Mouse (Mus musculus): Measurements from ENCODE around the gene 2310009B15Rik.

2310009B15Rik gene

DNA sequence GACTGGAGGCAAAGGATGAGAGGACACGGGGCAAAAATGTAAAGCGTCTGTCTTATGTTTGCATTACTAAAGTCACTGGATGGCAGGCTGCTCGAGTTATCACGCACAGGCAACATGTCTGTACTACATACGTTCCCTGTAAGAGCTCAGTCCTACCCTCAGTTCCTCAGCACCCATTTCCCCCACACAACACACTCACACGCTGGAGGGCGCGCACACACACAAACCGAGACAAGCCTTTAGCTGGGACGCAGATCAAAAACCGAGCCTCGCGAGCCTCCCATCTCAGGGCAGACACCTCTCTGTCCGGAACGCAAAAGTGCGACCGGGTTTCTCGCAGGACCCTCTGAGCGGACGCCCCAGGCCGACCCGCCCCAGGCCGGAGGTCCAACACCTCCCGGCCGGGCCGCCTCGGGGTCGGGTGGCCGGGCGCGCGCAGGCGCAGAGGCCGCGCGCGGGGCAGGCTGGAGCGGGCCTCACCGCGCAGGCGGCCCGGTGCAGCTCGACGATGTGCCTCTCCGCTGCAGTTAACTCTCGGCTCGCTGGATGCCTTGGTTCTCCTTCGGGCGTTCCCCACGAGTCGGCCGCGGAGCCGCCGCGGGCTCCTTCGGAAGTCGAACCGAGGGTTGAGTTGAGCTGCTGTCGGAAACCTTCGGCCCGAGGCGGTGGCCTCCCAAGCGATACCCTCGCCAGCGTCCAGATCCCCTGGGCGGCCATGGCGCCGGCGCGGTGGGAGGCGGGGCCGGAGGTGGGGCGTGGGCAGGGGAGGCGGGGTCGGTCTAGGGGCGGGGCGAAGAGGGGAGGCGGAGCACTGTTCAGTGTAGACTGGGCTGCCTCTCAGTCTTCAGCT lies at the start of gene 2310009B15Rik:
2310009B15Rik (minus strand) TSS at position 752 of the 850 bp plus-strand sequence.
- peak; percentile 62 to 74 for DNase-seq

DNA sequence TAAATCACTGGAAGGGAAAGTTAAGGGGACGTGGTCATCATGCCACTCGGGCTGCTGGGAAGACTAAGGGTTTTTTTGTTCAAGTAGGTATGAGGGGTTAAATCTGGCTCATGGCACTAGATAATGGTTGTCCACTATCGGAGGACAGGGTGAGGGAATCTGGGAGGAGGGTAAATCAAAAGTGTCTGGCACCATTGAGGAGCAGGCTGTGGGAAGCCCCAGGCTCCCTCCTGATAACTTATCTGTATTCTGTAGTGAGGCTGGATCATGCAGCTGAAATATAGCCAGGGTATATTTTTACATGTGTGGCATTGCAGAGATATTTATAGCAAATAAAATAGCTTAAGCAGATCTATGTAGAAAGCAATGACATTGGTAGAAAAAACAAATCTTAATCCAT lies 49.6 kb upstream of the 2310009B15Rik start:
- DNase-seq: no peak

DNA sequence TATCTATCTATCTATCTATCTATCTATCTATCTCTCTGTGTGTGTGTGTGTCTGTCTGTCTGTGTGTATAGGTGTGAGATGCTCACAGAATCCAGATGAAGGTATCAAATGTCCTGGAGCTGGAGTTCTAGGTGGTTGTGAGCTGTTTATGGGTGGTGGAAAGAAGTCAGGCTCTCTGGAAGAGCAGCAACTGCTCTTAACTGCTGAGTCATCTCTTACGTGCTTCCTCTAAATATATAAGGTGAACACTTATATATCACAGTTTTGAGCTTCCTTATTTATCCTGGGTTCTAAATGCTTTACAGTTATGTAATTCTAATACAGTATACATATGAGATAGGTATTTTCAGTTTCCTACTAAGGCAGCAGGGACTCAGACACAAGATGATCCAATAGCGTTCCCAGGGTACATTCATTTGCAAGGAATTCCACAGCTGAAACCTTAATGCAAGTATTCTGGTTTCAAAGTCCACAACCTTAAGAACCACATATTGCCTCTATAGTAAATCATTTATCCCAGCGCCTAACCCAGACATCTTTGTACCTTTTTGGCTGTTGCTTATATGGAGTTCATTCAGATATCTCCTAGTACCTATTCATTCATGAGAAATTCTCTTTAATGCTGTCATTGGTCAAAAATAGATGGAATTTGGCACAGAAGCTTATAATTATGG lies 48.6 kb upstream of the 2310009B15Rik start:
- DNase-seq: no peak

DNA sequence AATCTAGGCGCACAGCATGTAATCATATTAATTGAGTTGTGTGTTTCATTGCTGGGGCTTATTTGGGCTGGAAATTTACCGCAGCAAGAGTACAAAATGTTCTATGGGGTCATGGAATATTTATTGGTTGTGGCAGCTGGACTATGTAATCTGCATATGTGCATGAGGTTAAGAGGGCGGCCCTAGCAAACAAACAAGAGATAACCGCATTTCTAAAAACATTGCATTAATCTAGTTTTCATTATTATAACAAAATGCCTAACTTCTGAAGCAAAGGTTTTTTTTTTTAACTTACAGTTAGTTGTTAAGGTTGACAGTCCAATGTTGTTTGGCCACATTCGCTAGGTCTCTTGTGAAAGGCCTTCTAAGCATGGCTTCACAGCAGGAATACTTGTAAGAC lies 47.2 kb upstream of the 2310009B15Rik start:
- DNase-seq: no peak

DNA sequence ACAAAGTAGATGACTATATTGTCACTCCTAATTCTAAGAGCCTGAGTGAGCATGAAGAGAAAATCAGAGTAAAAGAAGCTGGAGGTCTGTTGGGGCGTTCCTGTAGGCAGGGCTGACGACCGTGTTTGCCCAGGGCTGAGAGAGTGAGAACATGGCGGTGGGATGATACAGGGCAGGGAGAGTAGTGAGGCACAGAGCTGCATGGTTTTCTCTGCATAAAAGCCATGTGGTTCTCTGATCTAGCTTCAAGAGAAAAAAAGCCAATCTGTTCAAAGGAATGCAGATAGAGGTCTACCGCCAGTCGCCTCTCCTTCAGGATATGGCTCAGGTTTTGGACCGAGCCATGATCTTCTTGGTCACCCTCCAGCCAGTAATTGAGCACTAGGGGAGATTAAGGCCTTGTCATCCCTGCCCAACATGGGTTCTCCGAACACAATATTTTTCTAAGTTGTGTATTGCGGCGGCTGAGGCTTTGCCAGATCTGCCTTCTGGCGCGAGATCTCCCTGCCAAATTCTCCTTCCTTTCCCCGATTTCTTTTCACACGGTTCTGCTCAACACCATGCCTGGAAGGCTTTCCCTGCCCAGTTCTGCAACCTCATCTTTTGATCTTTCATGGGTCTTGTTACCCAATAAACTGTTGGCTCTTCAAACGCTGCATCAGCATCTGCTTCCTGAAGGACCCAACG lies 44.9 kb upstream of the 2310009B15Rik start:
- no peak for DNase-seq

DNA sequence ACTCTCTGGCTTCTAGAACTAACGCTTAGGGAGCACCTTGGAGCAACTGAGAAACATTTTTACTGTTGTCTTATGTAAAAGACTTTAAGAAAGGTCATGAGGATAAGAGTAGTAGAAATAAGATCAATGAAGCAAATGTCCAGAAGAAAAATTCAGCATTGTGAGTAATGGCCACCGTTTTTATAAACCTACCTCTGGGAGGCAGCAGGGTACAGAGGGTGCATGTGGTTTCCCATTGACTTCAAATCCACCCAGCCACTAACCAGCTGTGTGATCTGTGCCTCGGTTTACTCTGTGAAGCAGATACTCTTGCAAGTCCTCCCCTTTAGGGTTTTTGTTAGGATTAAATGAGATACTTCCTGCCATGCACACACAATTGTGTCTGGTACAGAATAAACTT lies 39.4 kb upstream of the 2310009B15Rik start:
- DNase-seq: no peak

DNA sequence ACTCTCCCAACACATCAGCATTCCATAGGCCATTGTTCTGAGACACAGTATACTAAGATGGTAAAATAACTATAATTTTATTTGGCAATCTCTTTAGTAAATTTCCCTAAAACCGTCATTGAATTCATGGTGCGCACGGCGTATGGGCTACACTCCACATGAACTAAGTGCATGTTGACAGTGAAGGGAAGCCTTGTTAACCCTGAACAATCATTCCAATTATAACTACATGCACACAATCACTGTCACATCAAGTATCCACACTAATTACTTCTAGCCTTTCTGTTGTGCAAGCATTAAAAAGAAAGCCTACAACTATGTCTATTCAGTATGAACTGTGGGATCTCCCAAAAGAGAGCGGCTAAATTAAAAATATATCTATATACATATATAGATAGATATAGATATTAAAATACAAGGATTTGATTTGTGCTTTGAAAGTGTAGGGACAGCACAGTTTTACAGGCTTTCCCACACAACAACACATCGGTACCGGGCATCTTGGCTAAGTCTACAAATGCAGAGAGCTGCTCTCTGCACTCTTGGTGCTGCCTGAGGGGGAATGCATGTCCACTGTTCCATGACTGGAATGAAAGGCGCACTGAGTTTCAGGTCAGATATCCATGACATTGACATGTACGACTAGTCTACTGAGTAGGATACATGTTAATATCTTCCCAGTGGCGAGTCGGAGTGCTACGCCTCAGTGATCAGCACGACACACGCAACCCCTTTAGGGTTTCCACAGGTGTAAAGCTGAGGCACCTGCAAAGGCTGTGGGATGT lies 21.0 kb upstream of the 2310009B15Rik start:
- DNase-seq: peak; percentile 6 to 11

DNA sequence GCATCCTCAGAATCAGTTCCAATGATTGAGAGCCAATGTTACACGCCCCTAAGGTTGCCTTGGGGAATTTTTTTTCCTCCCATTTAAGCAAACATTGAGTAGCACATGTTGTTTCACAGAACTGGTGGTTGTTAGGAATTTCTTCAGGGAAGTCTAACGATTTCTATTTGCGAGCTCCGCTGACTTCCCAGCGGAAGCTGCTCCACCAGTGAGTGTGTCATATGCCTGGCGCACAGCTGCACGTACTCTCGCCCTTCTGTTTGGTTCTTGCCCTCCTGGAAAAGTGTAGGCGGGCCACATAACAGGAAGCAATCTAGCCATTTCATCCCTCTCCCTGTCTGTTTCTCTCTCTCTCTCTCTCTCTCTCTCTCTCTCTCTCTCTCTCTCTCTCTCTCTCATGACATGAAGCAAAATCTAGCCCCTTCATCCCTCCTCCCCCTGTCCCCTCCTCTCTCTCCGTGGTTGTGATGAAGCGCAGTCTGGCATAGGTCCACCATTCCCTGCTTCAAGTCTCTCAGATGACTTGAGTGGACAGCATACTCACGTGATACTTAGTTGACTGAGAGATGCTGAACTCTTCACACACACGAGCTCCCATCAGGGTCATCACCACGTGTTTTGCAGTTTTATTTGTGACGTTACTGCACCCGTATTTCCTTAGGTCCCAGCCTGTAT lies 19.9 kb upstream of the 2310009B15Rik start:
- no peak for DNase-seq

DNA sequence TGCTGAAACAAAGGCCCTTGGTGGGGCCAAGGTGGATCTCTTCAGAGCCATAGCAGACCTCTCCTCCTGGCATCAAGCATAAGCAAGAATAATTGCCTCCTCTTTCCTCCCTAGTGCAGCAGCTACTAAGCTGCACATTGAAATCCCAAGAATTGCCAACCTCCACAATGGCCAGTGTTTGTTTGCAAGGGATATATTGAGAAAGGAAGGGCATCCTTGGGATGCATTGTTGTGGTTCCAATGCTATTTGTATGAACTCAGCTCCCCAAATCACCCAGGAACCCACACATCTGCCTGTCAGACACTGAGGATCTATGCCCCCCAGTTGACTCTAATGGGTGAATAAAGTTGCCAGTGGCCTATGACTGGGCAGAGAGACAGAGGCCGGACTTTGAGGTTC lies 5.8 kb downstream of the 2310009B15Rik start:
- no peak for DNase-seq

DNA sequence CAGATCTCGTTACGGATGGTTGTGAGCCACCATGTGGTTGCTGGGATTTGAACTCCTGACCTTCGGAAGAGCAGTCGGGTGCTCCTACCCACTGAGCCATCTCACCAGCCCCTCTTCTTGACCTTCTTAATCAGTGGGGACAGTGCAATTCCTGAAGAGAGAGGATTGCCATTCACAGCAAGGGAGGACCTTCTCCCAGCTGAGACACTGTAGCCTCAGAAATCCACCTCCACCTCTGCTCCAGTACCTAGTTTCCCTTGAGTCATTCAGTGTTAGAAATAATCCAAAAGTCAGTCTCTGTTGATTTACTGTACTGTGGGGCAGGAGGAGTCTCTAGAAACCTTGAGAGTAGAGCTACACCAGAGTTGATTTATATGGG lies 6.5 kb downstream of the 2310009B15Rik start:
- no peak for DNase-seq

DNA sequence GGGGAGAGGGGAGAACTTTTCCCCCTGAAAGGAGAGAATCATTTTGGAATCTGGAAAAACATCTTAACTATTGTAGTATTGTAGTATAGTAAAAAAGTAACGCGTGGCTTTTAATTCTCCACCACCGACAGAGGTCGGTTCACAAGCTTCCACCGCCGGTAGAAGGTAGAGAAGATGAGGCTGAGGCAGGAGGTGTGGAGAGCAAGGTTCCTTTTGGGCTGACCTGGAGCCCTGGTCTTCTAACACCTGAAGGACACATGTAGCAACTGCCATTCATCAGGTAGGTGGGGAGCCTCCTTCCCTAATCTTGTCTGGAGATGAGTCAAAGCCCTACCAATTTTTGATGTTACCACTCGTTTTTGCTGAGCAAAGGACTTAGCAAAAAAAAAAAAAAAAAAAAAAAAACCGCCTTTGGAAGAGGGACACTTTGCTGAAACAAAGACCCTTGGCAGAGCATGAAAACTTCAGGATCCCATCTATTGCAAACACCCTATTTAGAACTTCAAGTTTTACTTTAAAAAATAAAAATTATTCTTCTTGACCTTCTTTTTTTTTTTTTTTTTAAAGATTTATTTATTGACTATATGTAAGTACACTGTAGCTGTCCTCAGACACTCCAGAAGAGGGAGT lies 7.0 kb downstream of the 2310009B15Rik start:
- DNase-seq: no peak

DNA sequence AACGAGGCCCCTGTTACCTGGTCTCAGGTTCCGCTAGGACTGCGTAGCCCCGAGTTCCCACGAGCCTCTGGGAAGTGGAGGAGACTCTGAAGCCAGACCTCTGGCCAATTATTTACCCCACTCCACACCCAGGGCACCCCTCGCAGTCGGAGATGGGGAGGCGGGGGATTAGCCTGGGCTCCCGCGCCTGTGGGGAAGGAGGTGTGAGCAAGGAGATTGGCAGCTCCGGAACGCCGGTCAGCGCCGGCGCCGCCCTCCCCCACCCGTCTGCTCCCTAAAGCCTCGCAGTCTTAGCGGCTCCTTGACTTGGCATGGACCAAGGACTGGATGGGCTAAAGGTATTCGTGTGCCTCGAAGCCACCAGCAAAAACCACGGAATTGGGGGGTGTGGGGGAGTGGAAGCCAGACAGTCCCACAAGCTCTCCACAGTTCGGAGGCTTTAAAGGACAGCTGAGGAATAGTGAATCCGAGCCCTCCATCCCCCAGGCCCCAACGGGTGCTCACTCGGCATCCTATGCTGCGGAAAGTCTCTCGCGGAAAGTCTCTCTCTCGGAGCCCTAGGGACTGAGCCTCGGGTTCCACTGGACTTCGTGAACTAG lies 8.0 kb downstream of the 2310009B15Rik start, which contains the start of gene Lhx9:
Lhx9 (minus strand) TSS at position 67 of the 599 bp plus-strand sequence.
- no peak for DNase-seq

DNA sequence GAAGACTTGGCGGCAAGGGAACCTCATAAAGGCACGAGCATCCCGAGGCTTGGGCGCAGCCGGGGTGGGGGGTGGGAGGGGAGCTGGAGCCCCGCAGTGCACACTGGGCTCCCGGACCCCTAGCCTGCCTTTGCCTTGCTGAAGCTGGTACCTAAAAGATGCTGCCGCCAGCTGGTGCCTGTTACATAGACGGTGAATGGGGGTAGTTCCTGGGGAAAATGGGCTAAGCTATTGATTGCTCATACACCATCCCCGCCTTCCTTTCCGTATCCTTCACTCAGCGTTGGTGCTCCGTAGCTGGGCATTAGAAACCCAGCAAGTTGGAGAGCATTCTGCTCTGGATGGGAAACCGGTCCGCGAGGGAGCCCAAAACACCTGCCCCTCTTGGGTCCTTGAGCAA lies 8.6 kb downstream of the 2310009B15Rik start:
- DNase-seq: no peak

DNA sequence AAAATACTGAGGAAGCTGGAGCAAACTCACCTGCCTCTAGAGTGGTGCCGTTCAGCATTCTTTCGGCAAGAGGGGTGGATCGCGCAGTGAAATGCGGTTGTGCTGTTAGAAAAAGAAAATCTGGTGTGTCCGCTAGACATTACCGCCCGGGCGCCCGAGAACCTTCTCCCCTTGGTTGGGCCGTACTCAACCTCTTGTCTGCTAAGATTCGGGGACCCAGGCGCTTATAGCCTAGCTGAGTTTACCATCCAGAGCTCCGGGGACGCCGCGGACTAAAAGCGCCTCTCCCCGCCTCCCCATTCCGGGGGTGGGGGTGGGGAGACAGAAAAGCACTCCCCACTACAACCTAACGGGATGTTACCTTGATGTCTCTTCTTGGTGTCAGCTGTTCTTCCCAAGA lies 9.5 kb downstream of the 2310009B15Rik start:
- DNase-seq: no peak

DNA sequence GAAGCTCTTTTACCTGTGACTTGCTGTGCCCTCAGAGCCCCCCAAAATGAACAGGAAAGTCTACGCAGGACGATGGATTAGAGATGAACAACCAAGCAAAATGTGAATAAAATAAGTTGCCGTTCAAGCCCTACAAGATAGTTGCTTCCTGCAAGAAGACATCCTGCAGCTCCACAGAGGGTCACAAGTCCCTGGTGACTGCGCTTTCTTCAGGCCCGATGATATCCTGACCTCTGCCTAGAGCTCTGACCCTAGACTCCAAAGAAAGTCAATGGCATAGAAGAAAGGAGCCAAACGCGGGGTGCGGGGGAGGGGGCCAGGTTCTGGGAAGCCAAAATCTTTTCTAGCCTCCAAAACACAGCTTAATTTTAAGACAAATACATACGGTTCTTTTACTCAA lies 10.1 kb downstream of the 2310009B15Rik start:
- DNase-seq: no peak

DNA sequence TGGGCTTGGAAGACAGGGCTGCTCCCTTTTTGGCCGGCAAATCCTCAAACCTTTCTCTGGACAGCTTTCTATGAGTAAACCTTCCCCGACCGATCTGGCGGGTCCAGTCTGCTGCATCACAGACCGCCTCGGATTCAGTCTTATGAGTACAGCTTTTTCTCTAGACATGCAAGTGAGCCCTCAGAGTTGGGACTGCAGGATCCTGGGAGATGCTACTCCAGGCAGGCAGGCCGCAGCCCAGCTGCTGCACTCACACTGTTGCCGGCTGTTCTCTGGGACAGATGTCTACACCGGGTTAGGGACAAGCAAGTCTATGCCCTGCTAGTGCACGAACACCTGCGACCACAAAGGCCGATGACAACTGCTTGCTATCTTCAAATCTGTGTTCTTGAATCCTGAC lies 10.5 kb downstream of the 2310009B15Rik start:
- DNase-seq: no peak

DNA sequence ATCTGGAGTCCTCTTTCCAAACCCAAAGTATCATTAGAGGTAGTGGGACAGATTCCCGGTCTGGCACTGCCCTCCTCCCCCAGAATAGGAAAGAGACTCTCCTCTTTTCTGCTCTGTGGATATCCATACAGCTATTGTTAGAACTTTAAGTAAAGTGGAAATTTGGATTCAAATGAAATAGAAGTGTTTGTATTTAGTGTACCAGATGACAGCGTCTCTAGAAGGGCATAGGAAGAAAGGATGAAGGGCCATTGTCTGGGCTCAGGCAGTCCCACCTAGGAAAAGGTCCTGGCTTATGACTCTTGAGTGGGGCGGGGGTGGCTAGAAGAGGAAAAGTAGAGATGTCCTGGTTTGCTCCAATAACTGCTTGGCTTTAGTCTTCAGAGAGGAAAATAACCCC lies 11.2 kb downstream of the 2310009B15Rik start:
- no peak for DNase-seq

DNA sequence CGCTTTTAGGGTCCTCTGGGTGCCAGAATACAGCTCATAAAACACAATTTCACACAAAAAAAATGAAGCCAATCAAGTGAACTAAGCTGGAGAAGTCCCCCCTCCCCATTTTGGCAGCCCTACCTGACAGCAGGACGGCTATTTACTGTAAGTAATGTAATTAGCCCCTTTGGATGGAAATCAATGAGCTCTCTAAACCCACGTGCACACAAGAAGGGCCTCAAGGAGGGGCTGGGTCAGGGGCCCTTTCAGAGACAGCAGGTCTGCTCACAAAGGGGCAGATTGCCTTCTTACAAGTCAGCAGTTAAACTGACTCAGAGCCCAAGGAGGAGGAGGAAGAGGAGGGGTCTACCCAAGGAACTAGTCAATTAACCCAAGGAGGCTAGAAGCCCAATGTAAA lies 12.5 kb downstream of the 2310009B15Rik start:
- DNase-seq: no peak

DNA sequence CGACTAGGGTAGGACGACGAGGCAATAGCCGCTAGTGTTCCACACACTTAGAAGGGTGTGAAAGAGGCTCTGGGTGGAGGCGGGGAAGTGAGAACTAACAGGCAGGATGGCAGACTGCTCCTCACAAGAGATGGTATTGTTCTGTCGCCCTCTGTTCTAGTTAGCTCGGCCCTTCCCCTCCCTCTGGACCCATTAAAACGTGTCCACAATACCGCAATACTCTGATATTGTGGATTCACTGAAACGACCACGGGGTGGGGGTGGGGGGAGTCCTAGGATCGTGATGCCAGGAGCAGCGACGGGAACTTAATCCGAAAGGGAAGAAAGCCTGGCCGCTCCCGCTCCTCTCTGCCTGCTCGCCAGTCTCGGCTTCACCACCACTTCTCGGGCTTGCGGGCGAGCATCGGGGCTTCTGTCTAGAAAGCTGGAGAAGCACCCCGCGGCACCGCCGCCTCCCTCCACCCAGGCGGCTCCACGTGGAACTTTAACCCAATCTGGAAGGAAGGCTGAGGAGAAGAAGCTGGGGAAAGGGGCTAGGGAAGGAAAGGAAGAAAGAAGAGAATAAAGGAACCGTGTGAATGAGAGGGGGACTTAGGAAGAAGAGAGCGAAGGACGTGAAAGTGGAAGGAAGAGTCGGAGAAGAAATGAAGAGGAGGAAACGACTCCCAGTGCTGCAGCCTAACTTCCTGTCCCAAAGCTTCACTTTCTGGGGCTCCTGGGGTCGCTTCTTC lies 13.1 kb downstream of the 2310009B15Rik start:
- no peak for DNase-seq

DNA sequence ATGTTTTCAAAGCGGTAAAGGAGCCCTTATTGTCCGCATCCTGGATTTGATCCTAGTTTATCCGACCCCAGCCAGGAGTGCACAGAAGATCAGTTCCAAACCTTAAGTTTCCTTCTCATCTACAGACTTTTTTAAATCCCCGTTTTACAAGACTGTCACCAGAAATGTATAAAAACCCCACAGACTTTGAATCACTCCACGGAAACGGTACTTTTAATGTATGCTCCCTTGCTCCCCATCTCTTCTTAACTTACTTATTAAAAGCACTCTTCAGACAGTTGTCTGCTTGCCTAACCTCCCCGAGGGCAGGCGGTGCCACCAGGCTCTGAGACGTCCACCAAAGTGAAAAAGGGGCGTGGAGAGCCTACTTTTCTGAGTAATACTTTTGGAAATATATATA lies 13.9 kb downstream of the 2310009B15Rik start:
- no peak for DNase-seq

DNA sequence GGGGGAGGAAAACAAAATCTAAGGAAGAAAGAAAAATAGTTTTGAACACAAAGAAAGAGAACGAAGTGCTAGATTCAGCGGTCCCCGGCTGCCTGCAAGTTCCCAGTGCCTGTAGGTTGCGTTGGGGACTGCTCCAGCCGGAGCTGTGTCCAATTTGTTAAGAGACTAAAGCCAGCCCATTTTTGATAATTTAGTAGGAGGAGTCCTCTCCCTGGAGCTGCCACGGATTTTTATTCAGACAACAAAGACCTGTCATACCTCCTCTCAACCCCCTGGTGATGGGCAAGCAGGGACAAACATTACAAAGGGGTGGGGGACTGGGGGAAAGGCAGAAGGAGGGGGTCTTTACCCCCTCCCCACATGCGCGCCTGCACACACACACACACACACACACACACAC lies 14.3 kb downstream of the 2310009B15Rik start:
- no peak for DNase-seq

All from kidney, adult 8-10 months (tissue).